Mouse (Mus musculus): Measurements from ENCODE around the gene Nfic.

DNA sequence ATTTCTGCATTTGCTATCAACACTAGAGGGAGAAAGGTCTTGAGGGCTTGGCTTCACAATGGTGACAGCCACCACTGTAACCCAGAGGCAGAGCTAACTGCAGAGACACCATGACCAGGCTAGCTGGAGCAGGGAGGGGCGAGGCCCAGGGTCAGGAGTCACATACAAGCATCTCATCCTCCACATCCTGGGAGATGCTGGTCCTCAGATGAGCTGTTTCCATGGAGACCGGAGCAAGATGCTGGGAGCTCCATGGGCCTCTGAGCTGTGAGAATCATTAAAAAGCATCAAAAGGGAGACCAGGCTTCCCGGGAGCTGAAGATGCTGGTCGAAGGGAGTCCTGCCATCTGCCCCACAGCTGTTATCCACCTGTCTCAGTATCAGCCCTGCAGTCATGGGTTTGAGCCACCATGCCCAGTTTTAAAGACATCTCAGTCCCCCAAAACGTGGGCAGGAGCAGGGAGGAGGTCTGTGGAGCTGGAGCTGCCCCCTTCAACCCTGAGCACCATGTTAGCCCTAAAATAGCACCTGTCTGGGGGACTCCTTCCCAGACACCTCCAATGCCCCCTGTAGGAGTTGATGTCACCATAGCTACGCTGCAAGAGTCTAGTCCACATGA lies 29.1 kb upstream of the Nfic start:
- TF ChIP-seq POLR2A (IDR thresholded peaks at IDR 0.05; ENCODE audit: low read depth, low read length) (no peak), CTCF (IDR thresholded peaks at IDR 0.05; ENCODE audit: extremely low read depth, insufficient read length, insufficient replicate concordance, low read depth, low read length) (no peak)
